Mouse (Mus musculus): ENCODE measurements around the gene Nup214. TPM values are rescaled to one million over a fixed set of nuclear protein-coding genes. Genes with fewer than 3 reads are reported as not detected.

The Nup214 gene
- total RNA-seq, 2 experiments from 2014 or later: 50.0 to 60.9 TPM

DNA sequence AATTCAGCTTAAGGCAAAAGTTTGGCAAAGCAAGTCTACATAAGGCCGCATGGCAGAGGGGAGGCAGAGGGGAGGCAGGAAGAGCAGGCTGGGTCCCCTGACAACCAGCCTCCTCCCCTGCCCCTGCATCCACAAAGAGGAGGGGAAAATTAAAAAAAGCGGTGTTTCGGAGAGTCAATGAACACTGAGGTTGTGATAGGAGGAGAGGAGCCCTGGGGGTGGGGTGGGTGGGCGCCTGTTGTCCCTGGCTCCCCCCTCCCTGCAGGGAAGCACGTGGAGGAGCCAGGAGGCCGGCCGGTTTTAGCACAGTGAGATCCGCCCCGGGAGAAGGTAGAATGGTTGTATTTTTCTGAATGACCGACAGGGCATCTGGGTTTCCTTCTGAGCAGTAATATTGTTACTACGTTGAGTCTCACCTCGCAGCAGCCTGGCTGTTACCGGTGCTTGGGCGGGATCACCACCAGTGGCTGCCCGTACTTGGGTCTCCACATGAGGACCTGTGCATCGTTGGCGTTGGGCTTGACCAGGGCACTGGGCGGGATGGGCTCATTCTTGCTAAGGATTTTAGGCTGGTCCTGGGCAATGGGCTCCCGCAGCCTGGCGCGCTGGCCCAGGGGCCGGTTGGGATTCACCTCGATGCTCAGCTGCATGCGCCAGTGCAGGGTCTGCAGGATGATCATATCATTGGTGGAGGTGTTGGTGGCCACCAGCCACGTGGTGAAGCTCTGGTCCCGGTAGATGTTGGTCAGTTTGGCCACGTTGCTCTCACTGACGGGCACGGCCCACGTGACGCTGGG is 94.8 kb downstream of the Nup214 start:
- DNase-seq (ENCODE audit: low spot score in 2 of 2): no peak

DNA sequence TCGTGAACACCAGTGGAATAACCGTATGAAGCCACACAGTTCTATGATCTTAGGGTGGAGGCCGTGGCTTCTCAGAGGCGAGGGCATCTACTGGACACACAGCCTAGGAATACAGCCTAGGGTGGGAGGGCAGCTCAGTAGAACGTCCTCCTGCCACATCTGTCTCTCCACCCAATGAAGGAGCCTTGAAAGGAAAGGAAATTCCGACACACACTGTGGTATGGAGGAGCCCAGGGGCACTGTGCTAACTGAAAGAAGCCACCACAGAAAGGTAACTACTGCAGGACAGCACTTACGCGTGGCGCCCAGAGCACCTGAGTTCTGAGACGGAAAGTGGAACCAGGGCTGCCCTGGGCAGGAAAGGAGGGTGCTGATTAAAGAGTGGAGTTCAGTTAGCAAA is 96.5 kb downstream of the Nup214 start:
- no peak for DNase-seq (ENCODE audit: low spot score in 2 of 2)

DNA sequence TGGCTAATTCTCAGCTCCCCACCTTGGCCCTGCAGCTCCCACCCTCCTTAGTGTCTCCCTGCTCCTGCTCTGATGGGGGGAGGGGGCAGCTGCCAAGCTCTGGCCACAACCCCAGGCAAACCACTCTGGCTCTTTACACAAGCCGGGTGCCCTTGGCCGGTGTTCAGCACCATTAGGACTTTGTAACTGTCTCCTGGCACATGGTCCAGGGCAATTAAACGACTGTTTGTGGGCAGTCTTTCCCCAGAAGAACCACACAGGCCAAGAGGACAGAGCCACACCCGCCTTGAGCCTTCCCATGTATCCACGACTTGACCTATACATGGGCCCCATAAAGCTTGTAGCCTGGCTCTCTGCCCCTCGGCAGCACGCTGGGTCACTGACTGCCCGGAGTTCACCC is 100.2 kb downstream of the Nup214 start:
- peak in 1 of 2 experiments; percentile 54 for DNase-seq (ENCODE audit: low spot score in 2 of 2)

DNA sequence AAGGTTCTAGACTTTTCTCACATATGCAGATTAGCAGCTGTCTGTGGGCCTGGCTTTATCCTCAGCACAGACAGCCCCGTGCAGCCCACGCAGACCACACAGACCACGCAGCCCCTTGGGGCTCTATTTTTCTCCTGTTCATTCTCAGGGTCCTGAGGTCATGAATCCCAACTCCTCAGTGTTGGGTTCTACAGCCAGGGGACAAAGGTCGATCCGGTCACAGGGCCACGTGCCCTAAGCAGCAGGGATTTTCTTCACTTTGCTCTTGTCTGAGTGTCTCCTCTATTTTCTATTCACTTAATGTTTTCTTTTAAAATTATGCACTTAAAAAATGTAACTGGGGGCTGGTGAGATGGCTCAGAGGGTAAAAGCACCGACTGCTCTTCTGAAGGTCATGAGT is 101.1 kb downstream of the Nup214 start:
- DNase-seq (ENCODE audit: low spot score in 2 of 2): no peak

DNA sequence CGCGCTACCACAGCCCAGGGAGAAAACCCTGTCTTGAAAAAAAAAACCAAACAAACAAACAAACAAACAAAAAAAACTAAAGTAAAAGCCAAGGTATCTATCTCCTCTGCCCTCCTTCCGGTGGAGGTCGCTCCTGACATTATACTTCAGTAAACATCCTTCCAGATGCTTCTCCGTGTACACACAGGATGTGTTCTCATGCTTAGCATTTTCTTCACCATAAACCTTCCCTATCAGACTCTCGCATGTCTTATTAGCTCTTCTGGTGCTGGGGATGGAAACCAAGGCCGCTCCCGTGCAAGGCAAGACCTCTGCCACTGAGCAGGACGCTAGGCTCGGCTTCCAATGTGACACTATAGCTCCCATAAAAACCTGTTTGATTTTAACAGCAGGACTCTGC is 103.5 kb downstream of the Nup214 start:
- no peak for DNase-seq (ENCODE audit: low spot score in 2 of 2)

DNA sequence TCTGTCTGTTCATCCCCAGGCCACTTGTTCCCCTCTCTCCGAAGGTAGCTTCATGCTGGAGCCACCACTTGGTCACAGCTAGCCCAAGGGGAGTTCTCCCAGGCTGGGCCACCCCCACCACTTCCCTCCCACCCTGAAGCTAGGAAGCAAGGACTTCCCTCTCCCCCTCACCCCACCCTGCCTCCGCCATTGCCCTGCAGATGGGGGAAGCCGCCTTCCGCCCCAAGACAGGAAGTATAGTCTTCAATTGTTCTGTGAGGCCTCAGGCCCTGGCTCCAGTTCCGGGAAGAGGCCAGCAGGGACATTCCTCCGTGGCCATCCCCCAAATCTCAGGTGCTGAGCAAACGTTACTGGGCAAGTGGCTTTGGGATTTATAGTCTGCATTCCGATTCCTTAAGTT is 104.3 kb downstream of the Nup214 start:
- no peak for DNase-seq (ENCODE audit: low spot score in 2 of 2)

DNA sequence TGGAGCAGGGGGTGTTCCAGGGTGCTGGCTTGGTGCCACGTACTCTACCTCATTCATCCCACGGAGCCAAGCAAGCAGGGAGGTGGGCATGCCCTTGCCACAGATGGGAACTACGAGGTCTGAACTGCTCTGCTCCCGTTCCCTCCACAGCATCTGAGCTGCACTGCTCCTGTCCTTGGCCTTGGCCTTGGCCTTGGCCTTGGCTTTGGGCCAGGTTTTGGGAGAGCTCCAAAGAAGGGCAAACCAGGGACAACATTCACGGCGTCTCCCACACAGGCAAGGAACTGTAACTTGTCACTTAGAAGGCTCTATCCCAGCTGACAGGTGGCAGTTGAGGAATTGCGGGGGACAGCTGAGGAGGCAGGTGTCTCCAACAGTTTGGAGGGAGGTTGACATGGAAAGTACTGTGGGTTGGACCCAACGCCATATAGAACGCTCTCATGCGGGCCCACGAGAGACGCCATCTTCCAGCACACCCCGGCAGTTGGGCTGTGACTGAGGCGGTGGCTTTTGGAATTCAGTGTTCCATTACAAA is 105.0 kb downstream of the Nup214 start:
- DNase-seq (ENCODE audit: low spot score in 2 of 2): no peak

DNA sequence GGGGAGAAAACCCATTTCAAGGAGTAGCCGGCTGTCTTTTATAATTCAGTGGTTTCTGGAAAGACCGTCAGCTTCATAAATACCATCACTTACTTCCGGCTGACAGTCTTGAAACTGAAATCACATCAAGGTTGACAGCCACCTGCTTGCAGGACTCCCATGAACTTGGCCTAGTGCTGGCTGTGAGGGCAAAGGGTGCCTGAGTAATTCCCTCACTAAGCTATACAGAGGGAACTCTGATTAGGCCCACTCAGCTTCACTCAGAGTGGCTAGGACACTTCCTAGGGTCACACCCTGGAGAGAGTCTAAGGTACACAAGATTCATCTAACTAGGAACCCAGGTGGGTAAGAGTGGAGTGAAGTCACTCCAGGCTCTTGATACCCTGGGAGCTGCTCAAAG is 106.4 kb downstream of the Nup214 start:
- DNase-seq (ENCODE audit: low spot score in 2 of 2): no peak

DNA sequence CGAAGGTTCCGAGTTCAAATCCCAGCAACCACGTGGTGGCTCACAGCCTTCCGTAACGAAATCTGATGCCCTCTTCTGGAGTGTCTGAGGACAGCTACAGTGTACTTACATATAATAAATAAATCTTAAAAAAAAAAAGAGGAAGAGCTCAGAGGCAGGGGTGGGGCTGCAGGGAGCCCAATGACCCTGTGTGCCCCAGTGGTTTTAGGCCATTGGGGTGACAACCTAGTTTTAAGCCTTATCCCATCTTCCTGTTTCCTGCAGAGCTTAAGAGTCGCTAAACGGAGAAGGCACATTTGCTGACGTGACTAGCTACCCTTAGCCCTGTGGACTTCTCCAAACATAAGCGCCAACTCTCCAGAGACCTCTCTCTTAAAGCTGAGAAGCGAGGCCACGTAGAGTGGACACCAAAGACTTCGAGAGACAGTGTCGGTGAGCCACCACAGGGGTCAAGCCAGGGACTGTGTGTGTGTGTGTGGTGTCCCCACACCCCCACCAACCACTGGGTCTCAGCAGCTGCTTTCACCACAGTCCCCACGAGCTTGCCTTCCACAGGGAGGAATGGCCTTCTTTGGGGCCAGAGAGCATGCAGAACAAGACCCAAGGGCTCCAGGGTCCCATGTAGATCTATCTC is 107.2 kb downstream of the Nup214 start:
- DNase-seq (ENCODE audit: low spot score in 2 of 2): no peak

DNA sequence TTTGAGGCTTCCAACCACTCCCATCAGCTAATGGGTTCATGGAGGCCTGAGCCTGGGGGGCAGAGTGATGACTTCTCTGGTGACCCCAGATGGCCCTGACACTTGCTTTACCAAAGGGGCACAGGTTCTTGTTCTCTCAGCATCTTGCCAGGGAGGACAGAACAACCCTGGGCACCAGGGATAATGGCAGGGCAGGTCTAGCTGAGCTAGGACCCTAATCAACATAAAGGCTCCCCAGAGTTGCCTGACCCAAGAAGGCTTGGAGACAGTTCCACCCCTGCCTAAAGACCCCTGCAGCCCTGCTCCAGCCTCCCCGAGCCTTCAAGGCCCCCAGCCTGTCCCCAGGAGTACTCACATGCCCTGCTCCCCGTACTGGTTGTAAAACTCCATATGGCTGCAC is 108.0 kb downstream of the Nup214 start:
- no peak for DNase-seq (ENCODE audit: low spot score in 2 of 2)

DNA sequence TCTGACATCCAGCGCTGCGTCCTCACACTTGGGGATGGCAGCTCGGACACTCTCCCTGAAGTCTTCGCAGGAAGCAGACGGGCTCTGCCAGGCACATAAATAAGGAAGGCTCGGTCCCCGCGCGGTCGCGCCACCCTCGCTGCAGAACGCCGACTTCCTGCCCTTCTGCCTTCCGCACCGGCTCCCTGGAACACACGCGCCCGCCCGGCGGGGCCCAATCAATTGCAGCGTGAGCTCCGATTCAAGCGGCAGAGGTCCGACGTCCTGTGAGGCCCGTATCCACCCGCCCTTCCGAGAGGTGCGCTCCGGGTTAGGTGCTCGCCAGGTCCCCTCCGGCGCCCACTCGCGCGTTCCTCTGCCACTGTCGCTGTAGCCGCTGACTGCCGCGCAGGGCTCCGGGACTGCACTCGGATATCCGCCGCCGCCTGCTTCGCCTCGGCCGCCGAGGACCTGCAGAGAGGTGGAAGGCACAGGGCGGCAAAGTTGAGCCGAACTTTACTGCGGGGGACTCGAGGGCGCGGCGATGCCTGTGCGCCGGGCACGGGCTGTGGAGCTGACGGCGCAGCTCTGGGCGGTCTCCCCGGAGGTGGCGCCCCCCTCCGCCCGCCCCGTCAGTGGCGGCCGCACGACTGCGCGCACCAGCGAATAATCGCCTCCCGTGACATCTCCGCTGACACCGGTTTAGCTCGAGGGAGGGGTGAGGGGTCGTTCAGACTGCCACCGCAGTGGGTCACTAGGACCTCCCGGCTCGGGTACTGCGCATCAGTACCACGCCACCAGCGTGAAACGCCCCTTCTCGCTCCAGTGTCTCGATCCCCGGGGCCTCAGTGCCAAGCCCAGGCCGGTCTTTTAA is 109.1 kb downstream of the Nup214 start:
- DNase-seq (ENCODE audit: low spot score in 2 of 2): no peak

DNA sequence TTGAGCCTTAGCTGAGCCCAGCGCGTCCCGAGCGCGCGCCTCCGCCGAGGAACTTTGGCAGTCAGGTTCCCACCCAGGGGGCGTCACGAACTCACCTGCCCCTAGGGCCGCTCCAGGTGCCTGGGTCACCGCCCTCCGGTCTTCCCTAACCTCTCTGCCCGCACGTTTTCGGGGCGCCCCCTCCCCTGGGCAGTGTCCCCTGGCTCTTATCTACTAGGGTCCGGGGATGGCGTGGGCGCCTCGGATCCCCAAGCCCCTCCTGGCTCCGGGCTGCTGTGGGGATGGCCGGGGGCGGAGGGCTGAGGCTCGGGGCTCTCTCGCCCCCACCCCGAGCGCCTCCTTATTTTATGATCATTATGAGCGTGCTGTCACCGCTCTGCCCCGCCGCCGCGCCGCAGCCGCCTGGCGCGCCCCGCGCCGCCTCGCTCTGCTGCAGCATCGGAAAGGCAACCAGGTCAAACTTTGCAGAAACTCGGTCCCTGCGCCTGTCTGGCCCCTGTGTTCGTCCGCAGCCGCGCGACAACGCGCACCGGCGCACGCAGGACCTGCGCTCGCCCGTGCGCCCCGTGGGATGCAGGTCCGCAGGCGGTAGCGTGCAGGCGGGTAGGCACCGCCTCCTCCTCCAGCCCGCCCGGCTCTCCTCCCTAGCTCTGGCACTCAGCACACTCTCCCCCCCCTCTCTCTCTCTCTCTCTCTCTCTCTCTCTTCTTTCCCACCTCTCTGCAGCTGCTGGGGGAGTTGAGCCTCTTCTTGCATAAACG is 110.1 kb downstream of the Nup214 start, which contains the start of gene Fam78a:
TSS of gene Fam78a (minus strand) at position 747 of the 761 bp plus-strand sequence.
- peak in 1 of 2 experiments; percentile 28 for DNase-seq (ENCODE audit: low spot score in 2 of 2)

DNA sequence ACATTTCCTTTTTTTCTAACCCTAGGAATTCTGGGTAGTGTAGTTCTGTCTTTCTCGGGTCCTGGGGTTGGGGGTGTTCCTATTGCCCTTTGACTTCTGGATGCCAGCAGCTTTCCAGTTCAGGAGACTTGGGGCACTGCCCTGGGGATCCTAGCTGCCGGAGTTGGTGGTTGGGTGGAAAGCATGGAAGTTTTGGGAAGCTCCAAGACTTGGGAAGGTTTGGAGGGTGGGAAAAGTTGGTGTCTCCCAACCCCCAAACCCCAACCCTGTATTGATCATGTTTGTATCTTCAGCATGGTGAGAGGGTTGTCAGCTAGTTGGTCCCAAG is 110.6 kb downstream of the Nup214 start:
- no peak for DNase-seq (ENCODE audit: low spot score in 2 of 2)

DNA sequence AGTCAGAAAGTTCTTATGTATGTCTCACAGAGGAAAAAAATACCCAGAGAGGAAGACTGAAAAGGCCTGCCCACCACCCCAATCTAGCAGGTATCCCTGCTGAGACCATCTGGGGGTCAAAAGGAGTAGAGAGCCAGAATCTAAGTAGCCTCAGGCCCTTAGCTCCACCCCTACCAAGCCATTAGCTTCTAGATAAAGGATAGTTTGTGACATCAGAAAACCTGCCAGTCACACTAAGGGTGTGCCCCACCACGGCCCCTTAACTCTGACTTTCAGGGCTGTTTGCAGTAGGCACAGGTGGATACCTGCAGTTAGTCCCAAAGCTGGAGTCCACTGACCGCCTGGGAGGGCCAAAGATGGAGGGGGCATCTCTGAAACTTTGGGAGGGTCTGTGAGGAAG is 111.0 kb downstream of the Nup214 start:
- DNase-seq (ENCODE audit: low spot score in 2 of 2): no peak

DNA sequence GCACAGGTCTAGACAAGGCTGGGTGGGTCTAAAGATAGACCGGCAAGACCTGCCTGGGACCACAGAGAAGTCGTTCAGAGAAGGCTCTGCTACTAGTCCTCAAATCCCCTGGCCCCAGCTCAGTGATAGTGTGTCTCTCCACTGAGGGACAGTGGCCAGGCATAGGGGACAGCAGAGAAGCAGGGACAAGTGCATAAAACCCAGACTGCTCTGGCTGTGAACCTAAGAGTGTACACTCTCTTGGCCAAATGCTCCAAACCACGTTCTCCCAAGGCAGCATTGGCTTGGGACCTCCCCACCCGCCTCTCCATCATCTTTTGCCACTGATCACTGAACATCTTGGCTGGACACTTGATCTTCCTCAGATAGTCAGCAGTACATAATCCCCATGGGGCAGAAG is 113.4 kb downstream of the Nup214 start:
- DNase-seq (ENCODE audit: low spot score in 2 of 2): no peak

DNA sequence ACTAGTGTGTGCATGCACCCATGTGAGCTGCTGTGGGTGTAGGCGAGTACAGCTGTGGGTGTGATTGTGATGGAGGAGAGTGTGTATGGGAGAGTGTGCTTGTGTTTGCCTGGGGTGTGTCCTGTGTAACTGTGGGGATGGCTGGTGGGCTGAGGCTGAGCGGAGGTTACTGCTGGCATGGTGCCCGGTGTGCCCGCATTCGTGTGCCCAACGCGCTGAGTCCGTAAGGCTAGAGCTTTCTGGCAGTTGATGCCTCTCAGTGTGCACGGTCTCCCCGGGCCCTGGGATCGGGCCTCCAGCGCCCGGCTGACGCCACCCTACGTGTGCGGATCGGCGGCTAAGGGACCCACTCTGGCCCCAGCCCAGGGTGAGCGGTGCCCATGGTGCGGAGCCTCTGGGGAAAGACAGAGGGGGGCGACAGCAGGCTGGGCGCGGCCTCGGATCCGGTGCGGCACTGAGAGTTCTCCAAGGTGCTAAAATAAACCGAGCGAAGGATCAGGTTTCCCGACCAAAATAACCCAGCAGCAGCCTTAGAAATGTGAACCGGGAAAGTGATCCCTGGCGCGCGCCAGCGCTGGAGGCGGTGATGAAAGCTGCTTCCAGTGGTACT is 114.2 kb downstream of the Nup214 start:
- DNase-seq (ENCODE audit: low spot score in 2 of 2): no peak

DNA sequence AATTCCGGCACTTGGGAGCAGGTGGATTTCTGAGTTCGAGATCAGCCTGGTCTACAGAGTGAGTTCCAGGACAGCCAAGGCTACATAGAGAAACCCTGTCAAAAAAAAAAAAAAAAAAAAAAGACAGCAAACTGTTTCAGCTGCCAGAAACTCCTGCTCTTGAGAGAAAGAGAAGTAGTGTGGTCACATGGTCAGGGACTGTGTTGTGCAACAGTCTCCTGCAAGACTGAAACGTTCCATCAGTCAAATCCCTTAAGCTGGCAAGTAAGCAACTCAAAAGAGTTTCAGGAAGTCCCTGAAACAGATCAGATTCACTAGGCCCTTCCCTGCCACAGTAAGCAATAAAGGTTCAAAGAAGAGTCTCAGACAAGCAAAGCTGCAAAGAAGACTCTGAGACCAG is 115.4 kb downstream of the Nup214 start:
- DNase-seq (ENCODE audit: low spot score in 2 of 2): no peak

DNA sequence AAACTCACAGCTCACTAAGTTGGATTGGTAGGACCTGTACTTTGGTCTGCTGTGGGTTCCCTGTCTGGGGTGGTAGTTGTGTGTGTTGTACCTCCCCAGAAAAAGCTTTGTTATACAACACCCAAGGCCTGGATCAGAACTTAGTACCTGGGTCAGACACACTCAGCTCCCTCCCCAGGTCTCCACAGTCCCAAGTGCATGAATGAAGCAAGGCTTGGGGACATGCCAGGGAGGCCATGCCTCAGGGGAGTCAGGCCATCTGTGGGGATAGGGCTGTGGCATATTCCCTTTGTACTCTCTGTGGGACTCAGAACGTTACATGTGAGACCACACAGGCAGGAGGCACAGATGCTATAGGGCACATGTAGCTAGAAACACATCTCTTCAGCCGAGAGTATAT is 115.9 kb downstream of the Nup214 start:
- no peak for DNase-seq (ENCODE audit: low spot score in 2 of 2)

DNA sequence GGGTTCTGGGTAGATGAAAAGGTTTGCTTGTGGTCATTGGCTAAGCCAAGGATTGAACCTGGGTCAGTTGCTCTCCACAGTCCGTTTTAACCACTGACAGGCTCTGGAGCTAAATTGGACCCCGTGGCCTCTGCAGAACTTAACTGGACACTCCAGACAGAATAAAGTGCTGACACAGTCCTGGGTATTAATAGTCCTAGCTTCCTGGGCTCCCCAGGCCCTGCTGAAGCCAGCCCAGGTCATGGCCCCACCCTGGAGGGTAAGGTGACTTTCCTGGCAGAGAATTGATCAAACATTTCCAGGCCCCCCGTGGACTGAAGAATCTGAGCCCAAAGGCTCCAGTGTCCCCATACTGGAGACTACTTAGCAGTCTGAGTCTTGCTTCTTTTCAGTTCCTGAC is 117.7 kb downstream of the Nup214 start:
- no peak for DNase-seq (ENCODE audit: low spot score in 2 of 2)

DNA sequence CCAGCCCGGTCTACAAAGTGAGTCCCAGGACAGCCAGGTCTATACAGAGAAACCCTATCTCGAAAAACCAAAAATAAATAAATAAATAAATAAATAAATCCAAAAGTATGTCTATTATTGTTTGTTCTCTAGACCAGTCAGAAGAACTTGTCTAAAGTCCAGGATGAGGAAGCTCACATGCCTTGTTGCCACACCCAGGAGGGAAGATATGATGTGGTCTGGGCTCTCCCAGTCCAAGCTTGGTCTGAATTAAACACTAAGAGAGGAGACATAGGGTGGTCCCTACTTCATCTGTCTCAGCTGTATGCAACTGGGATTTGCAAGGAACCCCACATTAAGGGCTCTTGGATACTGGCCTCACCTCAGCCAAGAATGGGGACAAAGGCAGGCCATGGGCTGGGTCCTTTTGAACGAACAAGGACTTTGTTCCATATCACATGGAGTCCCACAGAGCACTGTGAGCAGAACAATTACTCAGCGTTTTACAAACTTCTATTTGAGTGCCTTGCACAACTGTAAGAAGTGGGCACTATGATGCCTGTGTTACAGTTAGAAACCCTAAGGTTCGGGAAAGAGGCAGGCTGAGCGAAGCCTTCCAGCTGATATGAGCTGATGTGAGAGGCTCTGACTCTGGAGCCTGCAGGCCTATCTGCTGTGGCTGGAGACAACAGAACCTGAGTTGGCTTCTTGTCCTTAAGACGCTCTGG is 119.9 kb downstream of the Nup214 start:
- DNase-seq (ENCODE audit: low spot score in 2 of 2): no peak

Measured in layer of hippocampus, postnatal 14 days (tissue).